Mouse (Mus musculus) urinary bladder, adult 2 months (tissue): ENCODE data around the gene Map1lc3a. TPM values are rescaled to one million over a fixed set of nuclear protein-coding genes. Genes with fewer than 3 reads are reported as not detected.

Source experiments
- DNase-seq: peaks from one replicate; pipeline ENCODE4 v3.0.0; 2022; ENCODE audit warnings: low spot score
- polyA plus RNA-seq: library from polyadenylated mRNA; depleted of rRNA; stranded (reverse); fragments of >200 nt; gene quantifications from 2 replicates; pipeline ENCODE4 v1.2.3, GENCODE M21; 2012; rRNA removed

Map1lc3a gene
- 150 and 161 TPM in 2 replicates for polyA plus RNA-seq

GRCm38 (mm10) chr2:155276195-155276594 is at the start of gene Map1lc3a:
TSS of gene Map1lc3a (plus strand) at chr2:155276297.
- DNase-seq: no peak

- no peak for DNase-seq
Measured at GRCm38 (mm10) chr2:155235746-155236361, 40.2 kb upstream of the Map1lc3a start.

- peak; percentile 98 for DNase-seq
Measured at GRCm38 (mm10) chr2:155236362-155236992, 39.6 kb upstream of the Map1lc3a start, which contains the start of gene Dynlrb1. TSS of gene Dynlrb1 (plus strand) at chr2:155236533.

GRCm38 (mm10) chr2:155237276-155237675 is 38.8 kb upstream of the Map1lc3a start:
- DNase-seq: no peak

GRCm38 (mm10) chr2:155240915-155241314 is 35.2 kb upstream of the Map1lc3a start:
- DNase-seq: no peak

GRCm38 (mm10) chr2:155242296-155242855 is 33.7 kb upstream of the Map1lc3a start:
- peak; percentile 28 for DNase-seq

- no peak for DNase-seq
Measured at GRCm38 (mm10) chr2:155246231-155246630, 29.9 kb upstream of the Map1lc3a start.

GRCm38 (mm10) chr2:155248206-155248605 is 27.9 kb upstream of the Map1lc3a start:
- DNase-seq: no peak

- no peak for DNase-seq
Measured at GRCm38 (mm10) chr2:155248718-155249117, 27.4 kb upstream of the Map1lc3a start.

- DNase-seq: no peak
Measured at GRCm38 (mm10) chr2:155249588-155249987, 26.5 kb upstream of the Map1lc3a start.

- no peak for DNase-seq
Measured at GRCm38 (mm10) chr2:155265526-155265925, 10.6 kb upstream of the Map1lc3a start.

- DNase-seq: no peak
Measured at GRCm38 (mm10) chr2:155266896-155267295, 9.2 kb upstream of the Map1lc3a start.

GRCm38 (mm10) chr2:155271957-155272356 is 4.1 kb upstream of the Map1lc3a start:
- no peak for DNase-seq

- no peak for DNase-seq
Measured at GRCm38 (mm10) chr2:155272396-155273170, 3.5 kb upstream of the Map1lc3a start.

- no peak for DNase-seq
Measured at GRCm38 (mm10) chr2:155273603-155274002, 2.5 kb upstream of the Map1lc3a start.

GRCm38 (mm10) chr2:155276621-155277175 is 601 bp downstream of the Map1lc3a start:
- peak; percentile 89 for DNase-seq

GRCm38 (mm10) chr2:155277721-155278120 is 1.6 kb downstream of the Map1lc3a start:
- no peak for DNase-seq

GRCm38 (mm10) chr2:155278361-155278760 is 2.3 kb downstream of the Map1lc3a start:
- DNase-seq: no peak

- DNase-seq: no peak
Measured at GRCm38 (mm10) chr2:155279163-155279562, 3.1 kb downstream of the Map1lc3a start.

GRCm38 (mm10) chr2:155280116-155280515 is 4.0 kb downstream of the Map1lc3a start:
- DNase-seq: no peak

- DNase-seq: no peak
Measured at GRCm38 (mm10) chr2:155283793-155284192, 7.7 kb downstream of the Map1lc3a start.

GRCm38 (mm10) chr2:155284647-155285046 is 8.6 kb downstream of the Map1lc3a start:
- no peak for DNase-seq
